ENCODE assay signal across 29 mouse cellular contexts in genomic region chr1:58284505-58284904, GRCm38 (mm10). TPM values are rescaled to one million over a fixed set of nuclear protein-coding genes. Genes with fewer than 3 reads are reported as not detected.
"Had no signal": no experiment of that assay in that cellular context is flagged by ENCODE, and none has a peak within 500 bp of the region (broad histone marks: within the 10 kb centered on the region; RNA-seq: fewer than 3 reads in every experiment).

No protein-coding gene starts in this region.

- H3K27ac ChIP-seq: kidney, embryonic 15.5 days; limb, embryonic 10.5 days; limb, embryonic 13.5 days; liver, embryonic 13.5 days; neural tube, embryonic 13.5 days; stomach, postnatal 0 days had no signal

- H3K4me3 ChIP-seq: kidney, embryonic 15.5 days; limb, embryonic 10.5 days; limb, embryonic 13.5 days; liver, embryonic 13.5 days; myocyte; neural tube, embryonic 13.5 days had no signal

- H3K36me3 ChIP-seq: kidney, embryonic 15.5 days; limb, embryonic 10.5 days; limb, embryonic 13.5 days; liver, embryonic 13.5 days; neural tube, embryonic 13.5 days had no signal

- H3K9me3 ChIP-seq: kidney, embryonic 15.5 days; limb, embryonic 10.5 days; limb, embryonic 13.5 days; liver, embryonic 13.5 days; neural tube, embryonic 13.5 days had no signal

- H3K4me2 ChIP-seq: kidney, embryonic 15.5 days; limb, embryonic 13.5 days; liver, embryonic 13.5 days; midbrain, embryonic 11.5 days; neural tube, embryonic 13.5 days had no signal

- H3K27me3 ChIP-seq: kidney, embryonic 15.5 days; limb, embryonic 13.5 days; liver, embryonic 13.5 days; neural tube, embryonic 13.5 days had no signal

- DNase-seq: kidney, adult 11 months; kidney, adult 8-10 months; kidney, postnatal 10 days; kidney, postnatal 36 days; layer of hippocampus, postnatal 36 days; liver; liver, embryonic 13.5 days; lung, adult 2 months; lung, postnatal 14 days; lung, postnatal 4 days; midbrain, embryonic 14.5 days; right cerebral cortex, adult 18-20 months; right cerebral cortex, postnatal 14 days; right cerebral cortex, postnatal 4 days; thymus, adult 2 months; thymus, postnatal 14 days had no signal

- H3K9ac ChIP-seq: kidney, embryonic 15.5 days; limb, embryonic 13.5 days; liver, embryonic 13.5 days; neural tube, embryonic 13.5 days had no signal

- H3K4me1 ChIP-seq: kidney, embryonic 15.5 days; limb, embryonic 10.5 days; liver, embryonic 13.5 days; neural tube, embryonic 13.5 days had no signal

RNA-seq across cellular contexts. Expression of gene Aox2, which starts 6.4 kb away (rescaled TPM):
- total RNA-seq: layer of hippocampus, postnatal 36 days; megakaryocyte progenitor cell, adult 5-6 weeks; megakaryocyte-erythroid progenitor cell, adult 5-6 weeks; monocyte, adult 5-6 weeks; neutrophil, adult 5-6 weeks had no signal
- polyA plus RNA-seq: limb, embryonic 10.5 days; liver, embryonic 13.5 days; liver, embryonic 16.5 days; lung, adult 2 months; lung, embryonic 16.5 days; midbrain, embryonic 11.5 days; myocyte had no signal
